28 mouse cellular contexts compared by ENCODE assay signal in genomic region chr13:109884812-109885211, GRCm38 (mm10).
"Had no signal": no experiment of that assay in that cellular context is flagged by ENCODE, and none has a peak within 500 bp of the region (broad histone marks: within the 10 kb centered on the region; RNA-seq: fewer than 3 reads in every experiment).

No protein-coding gene starts in this region.

- H3K27me3 ChIP-seq: limb, embryonic 12.5 days; limb, embryonic 13.5 days; limb, embryonic 15.5 days; liver, embryonic 12.5 days; liver, embryonic 13.5 days; liver, embryonic 15.5 days; lung, embryonic 15.5 days; megakaryocyte, embryonic 14.5 days; midbrain, embryonic 12.5 days; midbrain, embryonic 13.5 days; midbrain, embryonic 15.5 days had no signal

- ATAC-seq: liver, embryonic 12.5 days; liver, postnatal 0 days; lung, postnatal 0 days; midbrain, embryonic 13.5 days; midbrain, embryonic 15.5 days; midbrain, embryonic 16.5 days had no signal

- H3K4me3 ChIP-seq: limb, embryonic 10.5 days; limb, embryonic 12.5 days; limb, embryonic 13.5 days; limb, embryonic 15.5 days; liver, embryonic 12.5 days; liver, embryonic 13.5 days; liver, embryonic 15.5 days; lung, embryonic 15.5 days; megakaryocyte, embryonic 14.5 days; midbrain, embryonic 10.5 days; midbrain, embryonic 12.5 days; midbrain, embryonic 13.5 days; midbrain, embryonic 15.5 days; myocyte had no signal

- H3K4me1 ChIP-seq: limb, embryonic 10.5 days; limb, embryonic 12.5 days; limb, embryonic 15.5 days; liver, embryonic 13.5 days; liver, embryonic 15.5 days; lung, embryonic 15.5 days; midbrain, embryonic 10.5 days; midbrain, embryonic 12.5 days; midbrain, embryonic 15.5 days had no signal

- DNase-seq: left cerebral cortex, postnatal 4 days; liver; liver, embryonic 13.5 days; liver, postnatal 0 days; lung, adult 18-20 months; lung, adult 2 months; lung, embryonic 14.5 days; lung, postnatal 10 days; lung, postnatal 14 days; lung, postnatal 36 days; midbrain, embryonic 14.5 days had no signal

- H3K36me3 ChIP-seq: limb, embryonic 10.5 days; limb, embryonic 12.5 days; limb, embryonic 13.5 days; limb, embryonic 15.5 days; liver, embryonic 12.5 days; liver, embryonic 15.5 days; lung, embryonic 15.5 days; midbrain, embryonic 10.5 days; midbrain, embryonic 12.5 days; midbrain, embryonic 13.5 days; midbrain, embryonic 15.5 days had no signal

- H3K27ac ChIP-seq: limb, embryonic 10.5 days; limb, embryonic 12.5 days; limb, embryonic 13.5 days; limb, embryonic 15.5 days; liver, embryonic 12.5 days; liver, embryonic 13.5 days; liver, embryonic 14.5 days; liver, embryonic 15.5 days; lung, embryonic 15.5 days; macrophage; midbrain, embryonic 10.5 days; midbrain, embryonic 12.5 days; midbrain, embryonic 13.5 days; midbrain, embryonic 15.5 days had no signal
